Mouse (Mus musculus) embryonic facial prominence, embryonic 14.5 days (tissue): ENCODE data around the gene Ntrk2. TPM values are rescaled to one million over a fixed set of nuclear protein-coding genes. Genes with fewer than 3 reads are reported as not detected.
A peak's percentile ranks its signal among the peaks of the same experiment; 100 is the strongest.

Experiments
- ATAC-seq: fragments of 200-750 bp; cut with Nextera tagmentation; 2 replicates; pipeline ENCODE4 v1.8.0; 2017; ENCODE audit warnings: low read depth, moderate number of reproducible peaks, moderate TSS enrichment
- DNase-seq: peaks from one replicate; pipeline ENCODE4 v3.0.0-alpha.2; 2015; ENCODE audit warnings: low spot score
- H3K27ac ChIP-seq: fragments of 300-500 bp; sonication (generic); replicated peaks from 2 replicates; pipeline ENCODE4 v1.5.1; 2014; ENCODE audit warnings: low read depth, mild to moderate bottlenecking, low read length, moderate library complexity
- H3K27me3 ChIP-seq: fragments of 300-500 bp; sonication (generic); replicated peaks from 2 replicates; pipeline ENCODE4 v1.6.1; 2014; ENCODE audit warnings: low read length; ENCODE audit not compliant: control insufficient read depth, insufficient read depth
- H3K36me3 ChIP-seq: fragments of 300-500 bp; sonication (generic); 2 replicates; pipeline ENCODE4 v1.6.1; 2014; ENCODE audit warnings: low read length, mixed read lengths; ENCODE audit not compliant: control insufficient read depth, insufficient read depth
- H3K4me1 ChIP-seq: fragments of 300-500 bp; sonication (generic); 2 replicates; pipeline ENCODE4 v1.6.1; 2014; ENCODE audit warnings: antibody characterized with exemption, low read length; ENCODE audit not compliant: control insufficient read depth, insufficient read depth
- H3K4me2 ChIP-seq: fragments of 300-500 bp; sonication (generic); 2 replicates; pipeline ENCODE4 v1.6.1; 2014; ENCODE audit warnings: low read depth, mild to moderate bottlenecking, low read length, moderate library complexity, mixed read lengths
- H3K4me3 ChIP-seq: fragments of 300-500 bp; sonication (generic); 2 replicates; pipeline ENCODE4 v1.5.1; 2014; ENCODE audit warnings: low read depth, mild to moderate bottlenecking, low read length
- H3K9ac ChIP-seq: fragments of 300-500 bp; sonication (generic); 2 replicates; pipeline ENCODE4 v1.6.1; 2014; ENCODE audit warnings: low read depth, mild to moderate bottlenecking, low read length, moderate library complexity, mixed read lengths
- H3K9me3 ChIP-seq: fragments of 300-500 bp; sonication (generic); 2 replicates; pipeline ENCODE4 v1.6.1; 2016; ENCODE audit warnings: low read length; ENCODE audit not compliant: control insufficient read depth
- WGBS: fragments of 180-500 bp; shearing (Covaris S2); extraction: QIAGEN DNeasy Blood & Tissue Kit; methylation state at CpG from one replicate; pipeline ENCODE4 v1.1.7; 2014; 5-methylcytosine and 5-hydroxymethylcytosine counted together
- polyA plus RNA-seq: library from polyadenylated mRNA; unstranded; fragments of >200 nt; fragmentation: Nextera tagmentation; extraction: Ambion mirVana; gene quantifications from 2 replicates; pipeline ENCODE4 v1.2.1, GENCODE M21; 2014

Gene Ntrk2
- polyA plus RNA-seq, 1 experiment from 2014 or later, result 43.9 TPM

- WGBS, result 100% methylated on average over 2 of the region's 2 CpGs
- Histone ChIP-seq H3K9me3 (no peaks in the 10 kb centered on the region), H3K27me3 (no peaks in the 10 kb centered on the region), H3K9ac (no peak overlapping the region), H3K27ac (no peak overlapping the region), H3K4me1 (0 out of 2 replicates have a peak, but pooled peaks cover 5% of the 10 kb centered on the region), H3K4me3 (no peak overlapping the region), H3K4me2 (no peak overlapping the region), H3K36me3 (no peaks in the 10 kb centered on the region)
- ATAC-seq (no peak), DNase-seq (no peak)
Measured at GRCm38 (mm10) chr13:58911936-58912335, 105.6 kb downstream of the Ntrk2 start.

GRCm38 (mm10) chr13:58912559-58912958 is 106.2 kb downstream of the Ntrk2 start:
- no peak overlapping the region for H3K9ac ChIP-seq
- H3K27me3 ChIP-seq, result no peaks in the 10 kb centered on the region
- H3K4me2 ChIP-seq, result no peak overlapping the region
- no peak for DNase-seq
- 0 out of 2 replicates have a peak, but pooled peaks cover 5% of the 10 kb centered on the region for H3K4me1 ChIP-seq
- H3K27ac ChIP-seq, result no peak overlapping the region
- no peak overlapping the region for H3K4me3 ChIP-seq
- ATAC-seq, result 0 out of 2 replicates have a peak, but pooled peaks have one; percentile 18
- H3K9me3 ChIP-seq, result no peaks in the 10 kb centered on the region
- no peaks in the 10 kb centered on the region for H3K36me3 ChIP-seq

GRCm38 (mm10) chr13:58914061-58914814 is 107.9 kb downstream of the Ntrk2 start:
- WGBS, result 73% methylated on average over 6 of the region's 6 CpGs
- Histone ChIP-seq H3K4me3 (no peak overlapping the region), H3K4me2 (no peak overlapping the region), H3K27me3 (no peaks in the 10 kb centered on the region), H3K9me3 (no peaks in the 10 kb centered on the region), H3K36me3 (no peaks in the 10 kb centered on the region), H3K4me1 (0 out of 2 replicates have a peak, but pooled peaks cover 5% of the 10 kb centered on the region), H3K9ac (no peak overlapping the region), H3K27ac (no peak overlapping the region)
- ATAC-seq, result no peak
- DNase-seq, result no peak

GRCm38 (mm10) chr13:58916348-58916747 is 110.0 kb downstream of the Ntrk2 start:
- Histone ChIP-seq H3K4me3 (no peak overlapping the region), H3K9ac (no peak overlapping the region), H3K27ac (no peak overlapping the region), H3K27me3 (no peaks in the 10 kb centered on the region), H3K4me2 (no peak overlapping the region), H3K4me1 (0 out of 2 replicates have a peak, but pooled peaks cover 5% of the 10 kb centered on the region), H3K36me3 (no peaks in the 10 kb centered on the region), H3K9me3 (no peaks in the 10 kb centered on the region)
- ATAC-seq, result no peak
- DNase-seq, result no peak
- 95% methylated on average over 2 of the region's 2 CpGs for WGBS

- Histone ChIP-seq H3K4me3 (no peak overlapping the region), H3K9me3 (no peaks in the 10 kb centered on the region), H3K27ac (no peak overlapping the region), H3K4me2 (no peak overlapping the region), H3K9ac (no peak overlapping the region), H3K4me1 (0 out of 2 replicates have a peak, but pooled peaks cover under 1% of the 10 kb centered on the region), H3K27me3 (no peaks in the 10 kb centered on the region), H3K36me3 (no peaks in the 10 kb centered on the region)
- WGBS, result 85% methylated on average over 7 of the region's 7 CpGs
- no peak for DNase-seq
- no peak for ATAC-seq
Measured at GRCm38 (mm10) chr13:58920241-58920640, 113.9 kb downstream of the Ntrk2 start.

- DNase-seq (no peak), ATAC-seq (no peak)
- Histone ChIP-seq H3K4me1 (no peaks in the 10 kb centered on the region), H3K27ac (no peak overlapping the region), H3K4me3 (no peak overlapping the region), H3K9me3 (no peaks in the 10 kb centered on the region), H3K4me2 (no peak overlapping the region), H3K36me3 (no peaks in the 10 kb centered on the region), H3K9ac (no peak overlapping the region), H3K27me3 (no peaks in the 10 kb centered on the region)
- 39% methylated on average over 3 of the region's 3 CpGs for WGBS
Measured at GRCm38 (mm10) chr13:58921255-58921654, 114.9 kb downstream of the Ntrk2 start.

- Histone ChIP-seq H3K36me3 (no peaks in the 10 kb centered on the region), H3K4me2 (no peak overlapping the region), H3K27ac (no peak overlapping the region), H3K4me3 (no peak overlapping the region), H3K9me3 (no peaks in the 10 kb centered on the region), H3K27me3 (no peaks in the 10 kb centered on the region), H3K4me1 (no peaks in the 10 kb centered on the region), H3K9ac (no peak overlapping the region)
- no peak for DNase-seq
- ATAC-seq, result no peak
- WGBS, result 84% methylated on average over 10 of the region's 10 CpGs
Measured at GRCm38 (mm10) chr13:58921705-58922104, 115.3 kb downstream of the Ntrk2 start.

- Histone ChIP-seq H3K36me3 (no peaks in the 10 kb centered on the region), H3K9me3 (no peaks in the 10 kb centered on the region), H3K4me3 (no peak overlapping the region), H3K4me2 (no peak overlapping the region), H3K4me1 (no peaks in the 10 kb centered on the region), H3K27ac (no peak overlapping the region), H3K9ac (no peak overlapping the region), H3K27me3 (no peaks in the 10 kb centered on the region)
- no peak for DNase-seq
- 82% methylated on average over 15 of the region's 15 CpGs for WGBS
- ATAC-seq, result no peak
Measured at GRCm38 (mm10) chr13:58922174-58922573, 115.8 kb downstream of the Ntrk2 start.

GRCm38 (mm10) chr13:58923496-58923895 is 117.1 kb downstream of the Ntrk2 start:
- 82% methylated on average over 7 of the region's 7 CpGs for WGBS
- no peak overlapping the region for H3K9ac ChIP-seq
- H3K27me3 ChIP-seq, result no peaks in the 10 kb centered on the region
- no peak overlapping the region for H3K4me2 ChIP-seq
- H3K36me3 ChIP-seq, result no peaks in the 10 kb centered on the region
- no peaks in the 10 kb centered on the region for H3K9me3 ChIP-seq
- ATAC-seq, result no peak
- no peak overlapping the region for H3K27ac ChIP-seq
- no peak overlapping the region for H3K4me3 ChIP-seq
- H3K4me1 ChIP-seq, result no peaks in the 10 kb centered on the region
- DNase-seq, result no peak
